Mouse (Mus musculus): ENCODE data around the gene Grap.
"Not testable (repeated sequence)": the region's sequence is repeated elsewhere in the genome, so short reads cannot be mapped to it uniquely, and the experiment has no call there.

Gene Grap

GRCm38 (mm10) chr11:61652686-61653447 is at the start of gene Grap:
Gene Grap (plus strand): TSS chr11:61653265.
- peak; percentile 92 for DNase-seq (ENCODE audit: low read depth, low spot score)

- no peak for DNase-seq (ENCODE audit: low read depth, low spot score)
Observed at GRCm38 (mm10) chr11:61608072-61608471, 45.0 kb upstream of the Grap start.

GRCm38 (mm10) chr11:61611197-61611596 is 41.9 kb upstream of the Grap start:
- DNase-seq (ENCODE audit: low read depth, low spot score): no peak

GRCm38 (mm10) chr11:61612116-61612635 is 40.9 kb upstream of the Grap start:
- DNase-seq (ENCODE audit: low read depth, low spot score): no peak

GRCm38 (mm10) chr11:61614401-61614800 is 38.7 kb upstream of the Grap start:
- DNase-seq (ENCODE audit: low read depth, low spot score): no peak

GRCm38 (mm10) chr11:61615686-61616522 is 37.2 kb upstream of the Grap start:
- no peak for DNase-seq (ENCODE audit: low read depth, low spot score)

GRCm38 (mm10) chr11:61616523-61617292 is 36.4 kb upstream of the Grap start:
- no peak for DNase-seq (ENCODE audit: low read depth, low spot score)

- DNase-seq (ENCODE audit: low read depth, low spot score): no peak
Observed at GRCm38 (mm10) chr11:61617293-61617975, 35.6 kb upstream of the Grap start.

GRCm38 (mm10) chr11:61618131-61618530 is 34.9 kb upstream of the Grap start:
- no peak for DNase-seq (ENCODE audit: low read depth, low spot score)

GRCm38 (mm10) chr11:61618571-61618970 is 34.5 kb upstream of the Grap start:
- no peak for DNase-seq (ENCODE audit: low read depth, low spot score)

- DNase-seq (ENCODE audit: low read depth, low spot score): no peak
Observed at GRCm38 (mm10) chr11:61619356-61619755, 33.7 kb upstream of the Grap start.

- DNase-seq (ENCODE audit: low read depth, low spot score): peak; percentile 74
Observed at GRCm38 (mm10) chr11:61619791-61620241, 33.2 kb upstream of the Grap start.

- peak; percentile 87 for DNase-seq (ENCODE audit: low read depth, low spot score)
Observed at GRCm38 (mm10) chr11:61620254-61620670, 32.8 kb upstream of the Grap start.

- no peak for DNase-seq (ENCODE audit: low read depth, low spot score)
Observed at GRCm38 (mm10) chr11:61620762-61621161, 32.3 kb upstream of the Grap start.

GRCm38 (mm10) chr11:61625136-61625535 is 27.9 kb upstream of the Grap start:
- DNase-seq (ENCODE audit: low read depth, low spot score): no peak

- peak; percentile 40 for DNase-seq (ENCODE audit: low read depth, low spot score)
Observed at GRCm38 (mm10) chr11:61626509-61626908, 26.6 kb upstream of the Grap start.

- peak; percentile 69 for DNase-seq (ENCODE audit: low read depth, low spot score)
Observed at GRCm38 (mm10) chr11:61629621-61630020, 23.4 kb upstream of the Grap start.

GRCm38 (mm10) chr11:61636309-61636708 is 16.8 kb upstream of the Grap start:
- DNase-seq (ENCODE audit: low read depth, low spot score): not testable (repeated sequence)

GRCm38 (mm10) chr11:61637413-61637812 is 15.7 kb upstream of the Grap start:
- DNase-seq (ENCODE audit: low read depth, low spot score): no peak

- no peak for DNase-seq (ENCODE audit: low read depth, low spot score)
Observed at GRCm38 (mm10) chr11:61637856-61638255, 15.2 kb upstream of the Grap start.

All from A20 (cell line).